Mouse (Mus musculus): ENCODE results near the gene Ikzf4.

Ikzf4 gene

GRCm38 (mm10) chr10:128645111-128646011 is at the start of gene Ikzf4:
Ikzf4 (minus strand) TSS chr10:128645991.
- in situ Hi-C loops (cut with MboI; ENCODE audit: low sequenced_read_pairs) = no loop called here

- in situ Hi-C loops (cut with MboI; ENCODE audit: low sequenced_read_pairs) = no loop called here
Observed at GRCm38 (mm10) chr10:128695411-128695991, 49.7 kb upstream of the Ikzf4 start.

GRCm38 (mm10) chr10:128674469-128675008 is 28.7 kb upstream of the Ikzf4 start:
- in situ Hi-C loops (cut with MboI; ENCODE audit: low sequenced_read_pairs) = loop anchor here (5.0 kb wide), 1 partner anchor 57 kb away; no protein-coding TSS in a partner anchor

- in situ Hi-C loops (cut with MboI; ENCODE audit: low sequenced_read_pairs) = loop anchor here (5.0 kb wide), 1 partner anchor 57 kb away; no protein-coding TSS in a partner anchor
Observed at GRCm38 (mm10) chr10:128673763-128674468, 28.1 kb upstream of the Ikzf4 start, which contains the start of gene Suox. Suox (minus strand) TSS chr10:128674073.

GRCm38 (mm10) chr10:128671148-128671547 is 25.4 kb upstream of the Ikzf4 start:
- in situ Hi-C loops (cut with MboI; ENCODE audit: low sequenced_read_pairs) = loop anchor here (5.0 kb wide), 1 partner anchor 54 kb away; no protein-coding TSS in a partner anchor

- in situ Hi-C loops (cut with MboI; ENCODE audit: low sequenced_read_pairs) = no loop called here
Observed at GRCm38 (mm10) chr10:128668790-128669672, 23.2 kb upstream of the Ikzf4 start.

GRCm38 (mm10) chr10:128665806-128666205 is 20.0 kb upstream of the Ikzf4 start:
- in situ Hi-C loops (cut with MboI; ENCODE audit: low sequenced_read_pairs) = no loop called here

- in situ Hi-C loops (cut with MboI; ENCODE audit: low sequenced_read_pairs) = no loop called here
Observed at GRCm38 (mm10) chr10:128665307-128665706, 19.5 kb upstream of the Ikzf4 start.

- in situ Hi-C loops (cut with MboI; ENCODE audit: low sequenced_read_pairs) = no loop called here
Observed at GRCm38 (mm10) chr10:128664808-128665207, 19.0 kb upstream of the Ikzf4 start.

GRCm38 (mm10) chr10:128663441-128664220 is 17.8 kb upstream of the Ikzf4 start:
- in situ Hi-C loops (cut with MboI; ENCODE audit: low sequenced_read_pairs) = no loop called here

GRCm38 (mm10) chr10:128662465-128662864 is 16.7 kb upstream of the Ikzf4 start:
- in situ Hi-C loops (cut with MboI; ENCODE audit: low sequenced_read_pairs) = no loop called here

GRCm38 (mm10) chr10:128659490-128659889 is 13.7 kb upstream of the Ikzf4 start:
- in situ Hi-C loops (cut with MboI; ENCODE audit: low sequenced_read_pairs) = no loop called here

GRCm38 (mm10) chr10:128657844-128658243 is 12.1 kb upstream of the Ikzf4 start:
- in situ Hi-C loops (cut with MboI; ENCODE audit: low sequenced_read_pairs) = no loop called here

GRCm38 (mm10) chr10:128656731-128657130 is 10.9 kb upstream of the Ikzf4 start:
- in situ Hi-C loops (cut with MboI; ENCODE audit: low sequenced_read_pairs) = no loop called here

- in situ Hi-C loops (cut with MboI; ENCODE audit: low sequenced_read_pairs) = no loop called here
Observed at GRCm38 (mm10) chr10:128655254-128655653, 9.5 kb upstream of the Ikzf4 start.

GRCm38 (mm10) chr10:128653866-128654265 is 8.1 kb upstream of the Ikzf4 start:
- in situ Hi-C loops (cut with MboI; ENCODE audit: low sequenced_read_pairs) = no loop called here

- in situ Hi-C loops (cut with MboI; ENCODE audit: low sequenced_read_pairs) = no loop called here
Observed at GRCm38 (mm10) chr10:128646139-128647089, 623 bp upstream of the Ikzf4 start.

- in situ Hi-C loops (cut with MboI; ENCODE audit: low sequenced_read_pairs) = no loop called here
Observed at GRCm38 (mm10) chr10:128642749-128643148, 3.0 kb downstream of the Ikzf4 start.

All from CH12F3 (cell line).